Mouse (Mus musculus) ES-E14 (cell line): ENCODE data around the gene S1pr5. TPM values are rescaled to one million over a fixed set of nuclear protein-coding genes. Genes with fewer than 3 reads are reported as not detected.
"Not testable (repeated sequence)": the region's sequence is repeated elsewhere in the genome, so short reads cannot be mapped to it uniquely, and the experiment has no call there.

Source experiments
- DNase-seq: peaks from one replicate; pipeline ENCODE4 v3.0.0-alpha.2; 2013; ENCODE audit warnings: low read depth, low spot score
- H3K27ac ChIP-seq: 2 replicates; pipeline ENCODE4 v1.5.1; 2012; ENCODE audit warnings: low read depth, mild to moderate bottlenecking, low read length, moderate library complexity, mixed read lengths; ENCODE audit not compliant: poor library complexity, insufficient read depth, severe bottlenecking
- H3K36me3 ChIP-seq: 2 replicates; pipeline ENCODE4 v1.6.1; 2012; ENCODE audit warnings: mild to moderate bottlenecking, low read length, moderate library complexity, mixed read lengths; ENCODE audit not compliant: control insufficient read depth, poor library complexity, insufficient read depth, severe bottlenecking
- H3K4me1 ChIP-seq, 2 experiments: fragments of 150-350 bp in 1 of 2; sonication (generic) in 1 of 2; 2 replicates each; pipeline ENCODE4 v1.6.1; 2012; ENCODE audit warnings: low read length in 2 of 2, mild to moderate bottlenecking in 1 of 2, mixed read lengths in 1 of 2; ENCODE audit not compliant: control insufficient read depth in 2 of 2, insufficient read depth in 2 of 2, poor library complexity in 1 of 2
- H3K4me3 ChIP-seq, 2 experiments: fragments of 150-350 bp in 1 of 2; sonication (generic) in 1 of 2; 2 replicates each; pipeline ENCODE4 v1.5.1; 2012; ENCODE audit warnings: low read length in 2 of 2, low read depth in 1 of 2, mild to moderate bottlenecking in 1 of 2, mixed read lengths in 1 of 2; ENCODE audit not compliant: insufficient read depth in 1 of 2, poor library complexity in 1 of 2, severe bottlenecking in 1 of 2
- H3K9ac ChIP-seq: 2 replicates; pipeline ENCODE4 v1.6.1; 2012; ENCODE audit warnings: low read depth, mild to moderate bottlenecking, low read length, mixed read lengths; ENCODE audit not compliant: poor library complexity, insufficient read depth, severe bottlenecking
- H3K9me3 ChIP-seq: fragments of 150-350 bp; sonication (generic); 2 replicates; pipeline ENCODE4 v1.6.1; 2012; ENCODE audit warnings: low read depth, mild to moderate bottlenecking, low read length; ENCODE audit not compliant: control insufficient read depth, insufficient read depth
- CHD2 ChIP-seq: IDR thresholded peaks from 2 replicates; pipeline ENCODE4 v1.6.1; 2014; ENCODE audit warnings: mild to moderate bottlenecking, low read depth, low read length, inconsistent platforms
- HCFC1 ChIP-seq: IDR thresholded peaks from 2 replicates; pipeline ENCODE4 v1.6.1; 2012; ENCODE audit warnings: low read length, inconsistent platforms, borderline replicate concordance; ENCODE audit not compliant: insufficient read depth
- MAFK ChIP-seq: IDR thresholded peaks from 2 replicates; pipeline ENCODE4 v1.6.1; 2014; ENCODE audit warnings: mild to moderate bottlenecking, low read depth, low read length, inconsistent platforms; ENCODE audit not compliant: insufficient read depth
- ZC3H11A ChIP-seq: IDR thresholded peaks from 2 replicates; pipeline ENCODE4 v1.6.1; 2012; ENCODE audit warnings: low read depth, mild to moderate bottlenecking, inconsistent platforms, low read length, borderline replicate concordance
- ZNF384 ChIP-seq: IDR thresholded peaks from 2 replicates; pipeline ENCODE4 v1.6.1; 2012; ENCODE audit warnings: low read depth, low read length, inconsistent platforms
- in situ Hi-C, 2 experiments: fragments of 600-800 bp; cut with MboI; formaldehyde crosslinking; loops; one replicate each; pipeline ENCODE4 v1.15.1; 2025; ENCODE audit warnings: low sequenced_read_pairs in 2 of 2, inconsistent platforms in 1 of 2; ENCODE audit not compliant: unreplicated experiment in 2 of 2
- total RNA-seq: library from RNA; depleted of rRNA; stranded (reverse); fragments of 300-350 nt; gene quantifications from 2 replicates; pipeline ENCODE4 v1.2.3, GENCODE M21; 2012

S1pr5 gene
- total RNA-seq, 1 experiment: 0.27 TPM

DNA sequence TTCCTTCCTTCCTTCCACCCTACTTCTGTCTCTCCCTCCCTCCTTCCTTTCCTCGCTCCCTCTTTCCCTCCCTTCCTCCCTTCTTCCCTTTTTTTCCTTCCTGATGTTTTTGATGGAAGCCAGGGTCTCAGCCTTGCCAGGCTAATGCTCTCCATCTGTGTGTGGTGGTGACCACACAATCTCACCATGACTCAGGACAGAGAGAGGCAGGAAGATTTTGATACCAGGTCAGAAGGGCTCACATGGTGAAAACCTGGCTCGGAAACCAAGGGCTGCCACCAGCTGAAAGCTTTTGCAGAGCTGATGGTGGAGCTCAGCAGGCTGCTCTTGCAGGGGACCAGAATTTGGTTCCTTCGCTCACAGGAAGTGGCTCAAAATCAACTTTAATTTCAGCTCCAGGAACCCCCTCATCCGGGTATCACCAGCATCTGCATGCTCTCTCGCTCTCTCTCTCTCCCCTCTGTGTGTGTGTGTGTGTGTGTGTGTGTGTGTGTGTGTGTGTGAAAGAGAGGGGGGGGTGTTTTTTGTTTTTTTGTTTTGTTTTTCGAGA, 12.3 kb upstream of the S1pr5 start:
- Histone ChIP-seq H3K9me3 (no peaks in the 10 kb centered on the region), H3K4me3 (no peak overlapping the region), H3K27ac (no peak overlapping the region), H3K36me3 (no peaks in the 10 kb centered on the region), H3K9ac (no peak overlapping the region), H3K4me1 (peaks cover 4 to 6% of the 10 kb centered on the region in 2 experiments; a peak in 3 of 4 replicates)
- DNase-seq: no peak
- in situ Hi-C loops: no loop called here
- no peak for TF ChIP-seq CHD2
- no peak for TF ChIP-seq ZC3H11A
- TF ChIP-seq HCFC1: no peak
- TF ChIP-seq MAFK: no peak
- no peak for TF ChIP-seq ZNF384

DNA sequence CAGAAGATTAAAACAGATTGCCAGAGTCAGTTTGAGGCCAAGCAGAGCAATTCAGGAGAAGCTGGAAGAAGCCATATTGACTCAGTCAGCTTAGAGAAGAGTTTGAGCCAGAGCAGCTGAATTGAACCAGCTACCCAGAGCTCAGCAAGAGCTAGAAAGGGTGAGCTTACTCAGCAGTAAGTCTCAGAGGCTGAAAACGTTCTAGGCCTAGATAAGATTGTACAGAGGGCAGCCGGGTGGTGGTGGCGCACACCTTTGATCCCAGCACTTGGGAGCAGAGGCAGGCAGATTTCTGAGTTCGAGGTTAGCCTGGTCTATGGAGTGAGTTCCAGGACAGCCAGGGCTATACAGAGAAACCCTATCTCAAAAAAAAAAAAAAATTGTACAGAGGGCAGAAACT, 8.1 kb upstream of the S1pr5 start:
- H3K36me3 ChIP-seq, in situ Hi-C loops, H3K9me3 ChIP-seq, H3K4me1 ChIP-seq, DNase-seq, H3K9ac ChIP-seq, H3K4me3 ChIP-seq, H3K27ac ChIP-seq: not testable (repeated sequence)

DNA sequence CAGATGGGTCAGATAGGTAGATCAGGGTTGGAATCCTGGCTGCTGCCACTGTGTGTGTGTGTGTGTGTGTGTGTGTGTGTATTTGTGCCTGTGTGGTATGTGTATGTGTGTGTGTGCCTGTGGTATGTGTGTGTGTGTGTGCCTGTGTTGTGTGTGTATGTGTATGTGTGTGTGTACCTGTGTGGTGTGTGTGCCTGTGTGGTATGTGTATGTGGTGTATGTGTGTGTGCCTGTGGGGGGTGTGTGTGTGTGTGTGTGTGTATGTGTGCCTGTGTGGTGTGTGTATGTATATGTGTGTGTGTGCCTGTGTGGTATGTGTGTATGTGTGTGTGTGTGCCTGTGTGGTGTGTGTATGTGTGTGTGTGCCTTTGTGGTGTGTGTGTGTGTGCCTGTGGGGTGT, 6.4 kb upstream of the S1pr5 start:
- TF ChIP-seq HCFC1 (no peak), MAFK (no peak), CHD2 (no peak), ZNF384 (no peak), ZC3H11A (no peak)
- in situ Hi-C loops: no loop called here

DNA sequence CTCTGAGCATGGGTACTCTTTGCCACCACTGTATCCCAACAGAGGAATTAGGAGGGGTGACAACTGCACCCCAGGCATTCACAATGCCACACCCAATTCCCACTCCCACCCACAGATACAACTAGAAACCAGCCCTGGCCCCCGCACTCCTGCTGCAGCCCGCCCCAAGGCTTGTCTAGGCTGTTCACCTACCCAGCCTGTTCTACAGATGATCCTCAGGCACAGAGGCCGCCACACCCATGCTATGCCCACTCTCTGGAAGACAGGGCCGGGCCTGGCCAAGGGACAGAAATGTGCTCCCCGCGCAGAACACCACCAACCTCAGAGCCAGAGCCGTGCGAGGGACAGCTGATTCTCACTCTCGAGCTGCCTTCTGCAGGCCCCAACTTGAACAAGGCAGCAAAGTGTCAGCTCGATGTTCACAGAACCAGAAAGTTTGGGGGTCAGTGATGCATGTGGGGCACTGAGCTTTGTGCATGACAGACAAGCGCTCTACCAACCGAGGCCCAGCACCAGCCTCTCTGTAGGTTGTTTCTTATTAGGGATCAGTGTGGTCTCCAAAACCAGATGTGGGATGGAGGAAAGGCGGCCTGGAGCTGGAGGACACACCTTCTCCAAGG, 3.0 kb upstream of the S1pr5 start:
- H3K9me3 ChIP-seq: no peaks in the 10 kb centered on the region
- in situ Hi-C loops: no loop called here
- TF ChIP-seq ZNF384 (no peak), HCFC1 (no peak), ZC3H11A (no peak), CHD2 (no peak), MAFK (no peak)
- no peak for DNase-seq
- H3K4me1 ChIP-seq: peaks cover 0 to 7% of the 10 kb centered on the region in 2 experiments; a peak in 3 of 4 replicates
- no peak overlapping the region for H3K27ac ChIP-seq
- no peak overlapping the region for H3K4me3 ChIP-seq
- H3K36me3 ChIP-seq: no peaks in the 10 kb centered on the region
- H3K9ac ChIP-seq: no peak overlapping the region

More for the DNA sequence above, 6.4 kb upstream of the S1pr5 start:
- no peak overlapping the region for H3K4me3 ChIP-seq
- H3K27ac ChIP-seq: no peak overlapping the region
- H3K9ac ChIP-seq: no peak overlapping the region
- no peaks in the 10 kb centered on the region for H3K9me3 ChIP-seq
- H3K36me3 ChIP-seq: no peaks in the 10 kb centered on the region
- H3K4me1 ChIP-seq: peaks cover 0 to 5% of the 10 kb centered on the region in 2 experiments; a peak in 2 of 4 replicates
- DNase-seq: no peak

DNA sequence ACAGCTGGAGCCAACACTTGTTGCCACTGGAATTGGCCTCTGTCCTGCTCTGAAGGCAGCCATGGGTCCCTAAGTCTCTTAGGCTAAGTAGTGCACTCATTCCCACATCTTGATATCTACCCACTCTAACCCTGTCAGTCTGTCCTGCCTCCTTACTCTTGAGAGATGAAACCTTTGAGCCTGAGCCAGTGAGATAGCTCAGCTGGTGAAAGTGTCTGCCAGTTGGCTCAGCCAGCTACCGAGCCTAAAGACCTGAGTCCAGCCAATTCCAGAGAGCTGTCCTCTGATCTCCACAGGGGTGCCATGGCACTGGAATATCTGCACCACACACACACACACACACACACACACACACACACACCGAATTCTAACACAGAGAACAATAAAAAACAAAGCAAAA, 2.3 kb upstream of the S1pr5 start:
- Histone ChIP-seq H3K4me1 (peaks cover 0 to 7% of the 10 kb centered on the region in 2 experiments; a peak in 3 of 4 replicates), H3K27ac (no peak overlapping the region), H3K9ac (no peak overlapping the region), H3K4me3 (no peak overlapping the region), H3K36me3 (no peaks in the 10 kb centered on the region), H3K9me3 (no peaks in the 10 kb centered on the region)
- TF ChIP-seq ZC3H11A (no peak), MAFK (no peak), ZNF384 (no peak), CHD2 (no peak), HCFC1 (no peak)
- DNase-seq: no peak
- in situ Hi-C loops: no loop called here
